Mouse (Mus musculus) MEL-GATA-1-ER (cell line): Measurements from ENCODE around the gene Ercc6l2.

ENCODE experiments used
- DNase-seq: peaks from one replicate; pipeline ENCODE4 v3.0.0-alpha.2; 2012; ENCODE audit warnings: low read depth; ENCODE audit errors: extremely low read depth

Gene Ercc6l2

DNA sequence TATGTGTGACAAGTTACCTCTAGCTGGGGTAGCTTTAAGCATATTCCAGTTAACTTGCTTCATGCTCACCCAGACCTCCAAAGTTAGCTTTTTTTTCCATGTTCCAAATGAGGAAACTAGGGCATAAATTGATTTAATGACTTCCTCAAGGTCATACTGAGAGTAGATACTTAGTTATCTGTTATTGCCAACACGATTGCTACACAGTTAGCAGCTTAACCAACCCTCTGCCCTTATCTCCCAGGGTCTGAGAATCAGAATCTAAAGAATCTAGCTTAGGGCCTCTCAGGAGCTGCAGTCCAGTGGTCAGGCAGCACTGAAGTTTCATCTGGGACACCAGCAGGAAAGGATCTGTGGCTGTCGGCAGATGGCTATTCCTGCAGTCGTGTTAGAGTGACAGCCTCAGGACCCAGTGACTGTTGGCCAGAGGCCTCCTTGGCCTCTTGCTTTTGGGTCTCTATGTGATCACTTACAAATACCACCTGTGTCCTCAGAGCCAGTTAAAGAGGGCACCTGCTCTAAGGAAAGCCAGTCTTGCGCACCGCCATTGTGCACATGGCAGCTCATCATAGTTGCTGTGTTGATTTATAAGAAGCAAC lies 115.0 kb downstream of the Ercc6l2 start:
- DNase-seq = no peak

DNA sequence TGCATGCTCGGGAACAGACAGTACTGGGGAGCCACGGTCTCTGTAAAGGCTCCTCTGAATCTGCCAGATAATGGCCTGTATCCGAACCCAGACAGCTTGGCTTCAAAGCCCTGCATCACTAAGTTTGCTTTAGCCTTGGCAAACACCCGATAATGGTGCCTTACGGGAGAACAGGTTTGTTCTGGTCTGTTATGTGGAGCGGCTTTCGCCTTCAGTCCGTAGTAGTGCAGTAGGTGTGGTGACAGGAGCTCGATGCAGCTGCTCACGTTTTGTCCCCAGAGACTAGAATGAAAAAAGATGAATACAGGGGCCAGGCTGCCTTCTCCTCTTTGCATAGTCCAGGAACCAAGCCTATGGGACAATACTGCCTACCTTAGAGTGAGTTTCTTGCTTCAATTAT lies 115.5 kb downstream of the Ercc6l2 start:
- no peak for DNase-seq

DNA sequence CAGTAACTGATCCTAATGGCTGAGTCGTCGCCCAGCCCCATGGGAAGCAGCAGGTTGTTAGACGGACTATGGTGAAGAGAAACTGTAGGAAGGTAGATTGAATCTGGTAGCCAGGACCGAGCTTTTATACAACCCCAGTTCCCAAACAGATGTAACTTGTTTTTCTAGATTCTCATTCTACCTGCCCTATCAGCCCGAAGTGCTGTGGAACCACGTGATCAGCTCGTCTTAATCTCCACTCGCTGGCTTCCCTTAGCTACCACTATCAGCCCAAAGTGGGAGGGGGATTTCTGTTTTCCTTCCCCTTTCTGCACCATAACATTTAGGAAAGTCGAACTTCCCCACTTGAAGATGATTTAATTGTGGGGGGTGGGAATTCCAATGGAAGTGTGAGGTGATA lies 121.3 kb downstream of the Ercc6l2 start:
- DNase-seq = no peak

DNA sequence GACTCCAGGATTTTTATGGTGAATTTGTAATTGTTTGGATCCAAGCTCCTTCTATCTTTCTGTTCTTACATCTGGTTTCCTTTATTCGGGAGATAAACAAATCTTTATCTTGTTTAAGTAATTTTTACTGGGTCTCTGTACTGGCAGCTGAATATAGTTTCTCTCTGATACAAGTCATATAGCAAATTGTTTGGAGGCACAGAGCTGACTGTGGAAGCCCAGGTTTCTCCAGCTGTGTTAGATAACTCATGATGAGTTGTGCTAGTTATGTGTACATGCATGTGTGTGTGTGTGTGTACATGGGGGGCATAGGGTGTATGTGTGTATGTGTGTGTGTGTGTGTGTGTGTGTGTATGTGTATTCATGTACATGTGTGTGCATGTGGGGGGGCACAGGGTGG lies 125.2 kb downstream of the Ercc6l2 start:
- no peak for DNase-seq

DNA sequence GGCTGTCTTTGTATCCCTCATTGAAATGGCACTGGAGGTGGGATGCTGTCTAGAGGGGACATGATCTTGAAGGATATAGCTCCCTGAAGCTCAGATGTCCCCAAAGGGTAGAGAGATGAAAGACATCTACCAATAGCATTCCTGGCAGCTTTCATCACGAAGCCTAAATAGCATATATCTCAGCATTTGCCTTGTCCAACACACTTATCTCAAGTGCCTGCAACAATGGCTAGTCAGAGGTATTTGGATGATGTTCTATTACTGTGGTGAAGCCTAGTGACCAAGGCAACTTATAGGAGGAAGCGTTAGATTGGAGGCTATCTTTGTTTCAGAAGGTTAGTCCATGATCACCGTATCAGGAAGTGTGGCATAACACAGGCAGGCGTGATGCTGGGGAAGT lies 126.1 kb downstream of the Ercc6l2 start:
- no peak for DNase-seq

DNA sequence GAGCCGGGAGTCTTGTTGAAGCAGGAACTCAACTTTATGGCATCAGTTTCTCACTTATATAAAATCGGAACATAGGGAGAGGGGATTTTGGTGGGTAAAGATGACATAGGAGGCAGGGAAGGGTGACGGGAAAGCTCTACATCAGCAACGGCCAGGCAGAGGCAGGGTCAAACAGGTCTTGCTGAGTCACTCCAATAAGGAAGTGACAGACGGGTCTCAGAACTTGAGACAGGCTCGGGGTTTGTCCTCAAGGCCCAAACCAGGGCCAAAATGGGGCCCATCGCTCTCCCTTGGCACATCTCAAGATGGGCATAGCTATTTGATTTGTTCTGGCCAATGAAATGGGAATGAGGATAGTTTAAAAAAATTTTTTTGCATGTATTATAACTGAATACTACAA lies 128.6 kb downstream of the Ercc6l2 start:
- no peak for DNase-seq

DNA sequence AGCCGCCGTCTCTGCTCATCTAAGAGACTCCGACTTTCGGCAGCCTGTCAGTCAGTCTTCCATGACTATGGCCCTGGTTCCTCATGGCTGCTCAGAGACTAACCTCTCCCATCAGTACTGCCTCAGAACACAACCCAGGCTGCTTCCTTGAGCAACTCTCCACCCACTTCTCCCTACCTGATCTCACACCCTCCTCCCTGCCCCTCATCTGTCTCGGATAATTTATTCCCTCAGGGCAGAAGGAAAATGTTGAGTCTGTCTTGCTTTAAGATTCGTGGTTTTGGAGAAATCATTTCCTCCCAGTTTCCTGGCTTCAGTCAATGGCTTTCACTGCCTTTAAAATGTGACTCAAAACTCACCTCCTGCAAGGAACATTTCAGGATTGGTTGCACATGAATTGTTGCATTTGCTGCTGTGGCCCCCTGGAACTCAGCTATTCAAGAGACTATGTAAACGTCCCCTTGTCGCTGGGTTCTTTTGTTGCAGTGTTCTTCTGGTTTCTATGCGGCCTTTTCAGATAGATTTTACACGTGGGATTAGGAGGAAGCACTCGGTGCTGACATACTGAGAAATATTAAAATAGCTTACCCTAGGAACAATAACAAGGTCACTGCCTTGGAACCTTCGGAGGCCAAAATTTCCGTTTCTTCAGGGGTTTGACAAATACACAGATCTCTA lies 129.4 kb downstream of the Ercc6l2 start:
- DNase-seq = no peak
